Mouse (Mus musculus) forebrain, embryonic 11.5 days (tissue): ENCODE results near the gene P2ry14. TPM values are rescaled to one million over a fixed set of nuclear protein-coding genes. Genes with fewer than 3 reads are reported as not detected.

Experiments used
- ATAC-seq: fragments of 200-750 bp; cut with Nextera tagmentation; replicated peaks from 2 replicates; pipeline ENCODE4 v1.8.0; 2017; ENCODE audit warnings: moderate TSS enrichment; ENCODE audit not compliant: low FRiP score
- DNase-seq: peaks from one replicate; pipeline ENCODE4 v3.0.0-alpha.2; 2017; ENCODE audit warnings: low spot score
- H3K27ac ChIP-seq: fragments of 300-500 bp; sonication (generic); 2 replicates; pipeline ENCODE4 v1.5.1; 2014; ENCODE audit warnings: low read depth, low read length
- H3K27me3 ChIP-seq: fragments of 300-500 bp; sonication (generic); 2 replicates; pipeline ENCODE4 v1.6.1; 2014; ENCODE audit warnings: mild to moderate bottlenecking, low read length, mixed read lengths; ENCODE audit not compliant: control insufficient read depth, insufficient read depth
- H3K36me3 ChIP-seq: fragments of 300-500 bp; sonication (generic); 2 replicates; pipeline ENCODE4 v1.6.1; 2014; ENCODE audit warnings: mild to moderate bottlenecking, low read length, moderate library complexity, mixed read lengths; ENCODE audit not compliant: control insufficient read depth, insufficient read depth
- H3K4me1 ChIP-seq: fragments of 300-500 bp; sonication (generic); replicated peaks from 2 replicates; pipeline ENCODE4 v1.6.1; 2014; ENCODE audit warnings: low read length, mixed read lengths; ENCODE audit not compliant: control insufficient read depth, insufficient read depth
- H3K4me2 ChIP-seq: fragments of 300-500 bp; sonication (generic); 2 replicates; pipeline ENCODE4 v1.6.1; 2014; ENCODE audit warnings: low read depth, mild to moderate bottlenecking, low read length, moderate library complexity, mixed read lengths; ENCODE audit not compliant: severe bottlenecking
- H3K4me3 ChIP-seq: fragments of 300-500 bp; sonication (generic); 2 replicates; pipeline ENCODE4 v1.5.1; 2014; ENCODE audit warnings: low read depth, low read length
- H3K9ac ChIP-seq: fragments of 300-500 bp; sonication (generic); 2 replicates; pipeline ENCODE4 v1.6.1; 2014; ENCODE audit warnings: low read length
- H3K9me3 ChIP-seq: fragments of 300-500 bp; sonication (generic); 2 replicates; pipeline ENCODE4 v1.6.1; 2016; ENCODE audit warnings: low read length, mixed read lengths; ENCODE audit not compliant: control insufficient read depth
- WGBS: fragments of 180-500 bp; shearing (Covaris S2); extraction: QIAGEN DNeasy Blood & Tissue Kit; methylation state at CpG from one replicate; pipeline ENCODE4 v1.1.7; 2014; 5-methylcytosine and 5-hydroxymethylcytosine counted together
- polyA plus RNA-seq: library from polyadenylated mRNA; unstranded; fragments of >200 nt; fragmentation: Nextera tagmentation; extraction: Ambion mirVana; gene quantifications from 2 replicates; pipeline ENCODE4 v1.2.1, GENCODE M21; 2014

Gene P2ry14
- polyA plus RNA-seq, 1 experiment from 2014 or later, result 4.1 TPM

DNA sequence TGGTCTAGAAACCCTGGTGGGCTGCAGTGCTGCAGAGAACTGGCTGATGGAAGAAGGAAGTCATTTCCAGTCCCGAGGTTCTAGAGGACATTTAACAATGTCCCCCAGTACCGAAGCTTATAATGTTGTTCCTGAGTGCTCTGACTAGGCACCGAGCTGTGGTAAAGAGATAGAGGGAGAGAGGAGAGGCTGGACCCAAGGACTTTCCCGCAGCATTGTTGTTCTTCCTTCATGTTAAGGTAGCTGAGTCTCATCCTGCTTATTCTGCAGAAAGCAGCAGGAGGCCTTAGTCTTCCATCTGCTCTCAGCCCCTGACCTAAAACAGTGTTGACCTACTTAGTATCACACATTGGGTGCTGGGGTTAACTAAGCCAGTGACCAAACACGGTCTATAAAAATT, 23.5 kb upstream of the P2ry14 start:
- no peak overlapping the region for H3K4me3 ChIP-seq
- 68% methylated on average over 5 of the region's 5 CpGs for WGBS
- no peaks in the 10 kb centered on the region for H3K4me1 ChIP-seq
- ATAC-seq (no peak), DNase-seq (no peak)
- H3K9me3 ChIP-seq, result no peaks in the 10 kb centered on the region
- no peak overlapping the region for H3K4me2 ChIP-seq
- H3K36me3 ChIP-seq, result no peaks in the 10 kb centered on the region
- no peaks in the 10 kb centered on the region for H3K27me3 ChIP-seq
- no peak overlapping the region for H3K9ac ChIP-seq
- no peak overlapping the region for H3K27ac ChIP-seq

- Histone ChIP-seq H3K27ac (no peak overlapping the region), H3K9me3 (no peaks in the 10 kb centered on the region), H3K9ac (no peak overlapping the region), H3K4me3 (no peak overlapping the region), H3K27me3 (no peaks in the 10 kb centered on the region), H3K4me2 (no peak overlapping the region), H3K4me1 (no peaks in the 10 kb centered on the region), H3K36me3 (no peaks in the 10 kb centered on the region)
- DNase-seq, result no peak
- 47% methylated on average over 5 of the region's 5 CpGs for WGBS
- ATAC-seq, result no peak
These were observed 21.8 kb upstream of the P2ry14 start for GRCm38 (mm10) chr3:59175234-59175633.

DNA sequence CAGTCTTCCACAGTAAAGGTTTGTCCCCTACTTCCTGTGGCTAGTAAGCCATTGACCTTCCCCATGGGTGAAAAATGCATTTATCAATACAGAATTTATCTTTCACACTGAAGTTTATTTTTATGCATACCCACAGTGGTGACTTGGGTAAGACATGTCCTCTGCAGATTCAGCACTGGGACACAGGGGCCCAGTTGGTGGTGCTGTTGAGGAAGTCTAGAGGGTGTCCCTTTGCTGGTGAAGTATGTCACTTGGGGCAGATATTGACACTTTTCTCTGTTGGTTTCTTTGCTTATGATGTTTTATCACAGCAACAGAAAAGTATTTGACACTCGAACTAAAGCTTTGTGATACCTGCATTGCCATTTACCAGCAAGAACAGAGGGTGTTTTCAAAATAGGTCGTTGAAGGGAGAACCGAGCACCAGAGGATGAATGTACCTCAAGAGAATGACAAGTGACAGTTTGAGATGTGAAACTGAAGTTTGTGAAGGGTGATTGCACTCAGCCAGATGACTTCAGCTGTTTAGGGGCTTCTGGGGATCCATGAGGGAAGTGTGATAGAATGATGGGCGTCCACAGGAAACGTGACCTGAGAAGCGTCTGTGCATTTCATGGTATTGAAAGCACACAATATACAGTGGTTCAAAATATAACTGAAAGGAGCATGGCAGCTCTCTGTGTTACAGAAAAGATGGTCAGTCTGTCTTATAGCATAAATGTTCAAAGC, 21.2 kb upstream of the P2ry14 start:
- no peak overlapping the region for H3K4me3 ChIP-seq
- no peak overlapping the region for H3K27ac ChIP-seq
- H3K9ac ChIP-seq, result no peak overlapping the region
- no peaks in the 10 kb centered on the region for H3K4me1 ChIP-seq
- no peaks in the 10 kb centered on the region for H3K36me3 ChIP-seq
- DNase-seq (no peak), ATAC-seq (no peak)
- WGBS, result 84% methylated on average over 6 of the region's 6 CpGs
- H3K4me2 ChIP-seq, result no peak overlapping the region
- H3K27me3 ChIP-seq, result no peaks in the 10 kb centered on the region
- H3K9me3 ChIP-seq, result no peaks in the 10 kb centered on the region

DNA sequence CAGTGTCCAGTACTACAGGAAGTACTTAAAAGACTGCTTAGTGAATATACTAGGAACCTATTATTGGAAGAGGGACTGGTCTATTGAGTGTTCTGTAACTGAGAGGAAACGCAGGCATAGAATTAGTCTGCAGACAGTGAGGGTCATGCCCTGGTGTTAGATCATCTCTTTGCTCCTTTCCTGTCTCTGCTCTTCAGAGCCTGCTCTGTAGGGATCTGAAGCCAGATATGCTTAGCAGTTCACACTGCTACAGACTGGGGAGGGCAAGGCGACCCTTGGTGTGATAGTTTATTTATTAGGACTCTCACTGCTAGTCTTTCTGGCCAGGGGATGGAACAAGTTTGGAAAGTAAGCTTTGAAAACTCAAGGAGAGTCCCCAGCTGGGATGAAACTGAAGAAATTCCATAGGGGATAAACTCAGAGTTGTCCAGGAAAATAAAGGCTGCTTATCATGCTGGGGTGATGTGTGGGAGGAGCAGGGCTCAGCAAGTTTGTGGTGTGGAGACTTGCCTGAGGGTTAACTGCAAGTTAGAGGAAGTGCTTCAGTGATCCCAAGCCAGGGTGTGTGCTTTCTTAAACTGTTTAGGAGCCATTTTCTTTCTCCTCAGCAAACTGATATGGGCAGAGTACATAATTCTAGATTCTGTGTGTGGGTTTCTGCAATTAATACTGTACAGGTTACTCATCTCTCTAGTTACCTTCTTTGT, 16.7 kb upstream of the P2ry14 start:
- no peaks in the 10 kb centered on the region for H3K9me3 ChIP-seq
- H3K27ac ChIP-seq, result no peak overlapping the region
- ATAC-seq, result no peak
- H3K4me2 ChIP-seq, result no peak overlapping the region
- H3K4me1 ChIP-seq, result no peaks in the 10 kb centered on the region
- no peaks in the 10 kb centered on the region for H3K27me3 ChIP-seq
- no peak overlapping the region for H3K4me3 ChIP-seq
- WGBS, result 60% methylated on average over 2 of the region's 2 CpGs
- DNase-seq, result no peak
- no peaks in the 10 kb centered on the region for H3K36me3 ChIP-seq
- no peak overlapping the region for H3K9ac ChIP-seq

DNA sequence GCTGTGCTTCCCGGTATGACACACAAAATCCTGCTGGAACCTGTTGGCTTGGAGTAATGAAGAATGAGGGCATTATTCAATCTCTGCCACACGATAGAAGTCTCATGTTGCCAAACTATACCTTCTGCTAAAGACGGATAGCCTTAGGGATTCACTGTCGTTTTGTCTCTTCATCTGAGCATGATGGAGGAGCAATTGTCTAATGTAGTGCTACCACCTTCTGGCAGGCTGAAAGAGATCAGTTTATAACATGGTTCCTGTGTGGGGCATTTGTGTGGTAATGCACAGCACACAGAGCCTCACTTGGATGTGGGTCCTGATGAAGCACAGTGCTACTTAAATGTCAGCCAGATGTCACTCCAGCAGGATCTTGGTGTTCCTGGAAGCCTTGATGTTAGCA, 15.8 kb upstream of the P2ry14 start:
- no peaks in the 10 kb centered on the region for H3K36me3 ChIP-seq
- H3K4me1 ChIP-seq, result no peaks in the 10 kb centered on the region
- H3K9ac ChIP-seq, result no peak overlapping the region
- 83% methylated on average over 4 of the region's 4 CpGs for WGBS
- no peak overlapping the region for H3K4me2 ChIP-seq
- ATAC-seq (no peak), DNase-seq (no peak)
- H3K4me3 ChIP-seq, result no peak overlapping the region
- H3K27ac ChIP-seq, result no peak overlapping the region
- H3K27me3 ChIP-seq, result no peaks in the 10 kb centered on the region
- no peaks in the 10 kb centered on the region for H3K9me3 ChIP-seq

GRCm38 (mm10) chr3:59168476-59168875, 15.1 kb upstream of the P2ry14 start:
- WGBS, result 89% methylated on average over 6 of the region's 6 CpGs
- H3K4me1 ChIP-seq, result no peaks in the 10 kb centered on the region

DNA sequence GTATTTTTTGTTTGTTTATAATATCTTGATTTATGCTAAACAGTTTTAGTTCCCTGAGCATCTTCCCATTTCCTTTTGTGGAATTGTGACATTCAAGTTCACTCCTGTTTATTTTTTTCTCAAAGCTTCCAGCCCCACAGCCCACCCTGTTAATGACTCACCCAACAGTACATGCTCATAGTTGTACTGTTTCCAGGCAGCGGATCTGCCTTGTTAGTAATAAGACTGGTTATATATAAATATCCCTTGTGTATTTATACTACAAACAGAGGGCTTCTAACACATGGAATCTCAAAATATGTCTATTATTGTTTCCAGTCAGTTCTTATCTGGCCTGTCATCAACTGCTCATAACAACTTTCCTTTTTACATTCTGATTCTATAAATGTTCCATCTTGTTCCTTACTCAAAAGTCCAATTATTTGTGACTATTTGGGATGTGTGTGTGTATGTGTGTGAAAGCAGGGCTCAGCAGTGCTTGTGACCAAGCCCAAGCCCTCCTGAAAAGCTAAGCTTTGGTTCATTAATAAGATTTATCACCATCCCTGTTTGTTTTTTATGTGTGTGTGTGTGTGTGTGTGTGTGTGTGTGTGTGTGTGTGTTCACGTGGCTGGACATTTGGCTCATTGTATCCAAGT, 14.1 kb upstream of the P2ry14 start:
- DNase-seq, result no peak
- no peak for ATAC-seq
- no peaks in the 10 kb centered on the region for H3K36me3 ChIP-seq
- H3K9ac ChIP-seq, result no peak overlapping the region
- no peaks in the 10 kb centered on the region for H3K4me1 ChIP-seq
- no peak overlapping the region for H3K4me3 ChIP-seq
- H3K9me3 ChIP-seq, result no peaks in the 10 kb centered on the region
- WGBS, result 89% methylated on average over 2 of the region's 2 CpGs
- no peak overlapping the region for H3K27ac ChIP-seq
- no peak overlapping the region for H3K4me2 ChIP-seq
- no peaks in the 10 kb centered on the region for H3K27me3 ChIP-seq

More at GRCm38 (mm10) chr3:59168476-59168875, 15.1 kb upstream of the P2ry14 start:
- Histone ChIP-seq H3K4me3 (no peak overlapping the region), H3K36me3 (no peaks in the 10 kb centered on the region), H3K9ac (no peak overlapping the region), H3K9me3 (no peaks in the 10 kb centered on the region), H3K27ac (no peak overlapping the region), H3K4me2 (no peak overlapping the region), H3K27me3 (no peaks in the 10 kb centered on the region)
- ATAC-seq, result no peak
- no peak for DNase-seq

DNA sequence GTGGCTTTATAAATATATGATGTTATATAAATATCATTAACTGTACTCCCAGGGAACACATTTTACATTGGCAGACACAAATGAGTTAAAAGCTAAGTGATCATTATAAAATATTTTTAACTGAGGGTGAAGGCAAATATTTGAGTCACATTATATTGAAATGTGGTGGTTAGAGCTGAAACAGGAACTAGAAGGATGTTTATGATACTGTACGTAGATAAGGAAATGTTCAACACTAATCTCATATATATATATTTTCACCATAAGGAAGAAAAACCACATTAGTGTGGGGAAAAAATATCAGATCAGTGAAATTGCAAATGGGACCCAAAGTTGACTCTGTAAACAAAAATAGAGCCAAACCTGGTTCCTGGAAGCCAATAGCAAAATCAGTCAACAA, 7.0 kb upstream of the P2ry14 start:
- no peak overlapping the region for H3K9ac ChIP-seq
- no peaks in the 10 kb centered on the region for H3K36me3 ChIP-seq
- 97% methylated on average over 1 of the region's 1 CpGs for WGBS
- H3K4me1 ChIP-seq, result no peaks in the 10 kb centered on the region
- no peak overlapping the region for H3K27ac ChIP-seq
- H3K4me2 ChIP-seq, result no peak overlapping the region
- H3K27me3 ChIP-seq, result no peaks in the 10 kb centered on the region
- no peaks in the 10 kb centered on the region for H3K9me3 ChIP-seq
- H3K4me3 ChIP-seq, result no peak overlapping the region
- no peak for ATAC-seq
- DNase-seq, result no peak
